Mouse (Mus musculus): Measurements from ENCODE around the gene Dlx6. TPM values are rescaled to one million over a fixed set of nuclear protein-coding genes. Genes with fewer than 3 reads are reported as not detected.

The Dlx6 gene
- polyA plus RNA-seq, 1 experiment = not detected

DNA sequence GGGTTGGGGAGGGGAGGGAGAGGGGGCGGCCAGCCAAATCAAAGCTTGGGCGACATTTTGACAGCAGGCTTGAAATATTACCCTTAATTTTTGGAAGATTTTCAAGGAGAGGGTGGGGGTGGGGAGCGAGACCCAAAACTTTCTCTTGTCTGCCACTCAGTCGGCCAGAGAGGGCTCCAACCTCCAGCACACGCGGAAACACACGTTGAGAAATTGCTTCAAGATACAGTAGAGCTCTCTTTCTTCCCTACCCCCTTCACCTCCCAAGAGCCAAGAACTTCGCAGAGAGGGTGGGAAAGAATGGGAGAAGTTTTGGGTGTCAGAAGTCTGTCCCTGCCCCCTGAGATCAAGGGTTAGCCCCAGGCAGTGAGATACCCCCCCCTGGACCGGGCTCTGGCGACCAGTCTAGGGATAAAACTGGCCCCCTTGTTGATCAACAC is 7.4 kb upstream of the Dlx6 start:
- Histone ChIP-seq H3K27me3 (ENCODE audit: control insufficient read depth, insufficient read depth, low read length) (peaks cover 13% of the 10 kb centered on the region), H3K4me3 (replicated peaks; ENCODE audit: insufficient read depth, low read depth, low read length) (no peak overlapping the region)
- 2% methylated on average over 10 of the region's 10 CpGs for WGBS

DNA sequence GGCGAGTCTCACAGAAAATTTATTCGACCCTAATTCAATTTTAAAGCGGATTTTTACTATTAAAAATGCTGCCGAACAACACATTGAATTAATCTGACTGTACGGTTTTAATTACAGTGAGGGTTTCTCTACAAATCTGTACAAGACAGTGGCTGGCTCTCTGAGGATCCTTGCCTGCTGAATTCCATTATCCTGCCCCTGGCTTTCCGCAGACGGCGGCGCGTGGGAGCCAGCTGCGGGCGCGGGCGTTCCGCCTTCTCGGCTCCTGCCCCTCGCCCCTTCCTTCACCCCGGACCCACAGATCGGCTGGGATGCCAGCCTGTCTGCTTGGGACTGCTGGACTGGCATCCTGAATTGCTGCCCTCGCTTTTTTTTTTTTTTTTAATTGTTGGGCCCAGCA is 6.8 kb upstream of the Dlx6 start:
- Histone ChIP-seq H3K27ac (ENCODE audit: insufficient read depth, low read length) (no peak overlapping the region), H3K4me3 (replicated peaks; ENCODE audit: insufficient read depth, low read depth, low read length) (no peak overlapping the region), H3K4me1 (ENCODE audit: control insufficient read depth, insufficient read depth, low read length) (no peaks in the 10 kb centered on the region; the same call in 1 of the 2 replicates), H3K27me3 (ENCODE audit: control insufficient read depth, insufficient read depth, low read length) (peaks cover 15% of the 10 kb centered on the region)
- WGBS = 3% methylated on average over 20 of the region's 20 CpGs
- TF ChIP-seq POLR2A (IDR thresholded peaks at IDR 0.05; ENCODE audit: borderline replicate concordance, insufficient read depth, low read length) = no peak
- no peak for TF ChIP-seq CTCF (IDR thresholded peaks at IDR 0.05; ENCODE audit: borderline replicate concordance, insufficient read depth, low read depth, low read length)
- DNase-seq = no peak

More for the DNA sequence above, 7.4 kb upstream of the Dlx6 start:
- DNase-seq = no peak
- TF ChIP-seq CTCF (IDR thresholded peaks at IDR 0.05; ENCODE audit: borderline replicate concordance, insufficient read depth, low read depth, low read length) (no peak), POLR2A (IDR thresholded peaks at IDR 0.05; ENCODE audit: borderline replicate concordance, insufficient read depth, low read length) (no peak)
- no peaks in the 10 kb centered on the region; the same call in 1 of the 2 replicates for H3K4me1 ChIP-seq (ENCODE audit: control insufficient read depth, insufficient read depth, low read length)
- no peak overlapping the region for H3K27ac ChIP-seq (ENCODE audit: insufficient read depth, low read length)

DNA sequence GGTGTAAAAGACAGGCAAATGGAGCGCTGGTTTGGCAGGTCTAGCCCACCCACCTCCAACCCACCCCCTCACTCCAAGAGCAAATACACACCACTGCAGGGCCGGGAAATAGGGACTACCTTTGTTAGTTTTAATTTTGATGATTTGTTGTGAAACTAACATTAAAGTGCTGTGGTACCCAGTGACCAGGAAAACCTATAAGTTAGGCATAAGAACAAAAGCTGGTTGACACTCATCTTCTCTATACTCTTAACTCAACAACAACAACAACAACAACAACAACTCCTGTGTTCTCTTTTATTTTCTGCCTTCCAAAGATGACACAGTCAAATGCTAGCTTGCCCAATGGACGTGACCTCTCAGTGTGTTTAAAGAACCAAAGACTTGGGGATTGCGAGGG is 6.3 kb upstream of the Dlx6 start:
- no peak overlapping the region for H3K27ac ChIP-seq (ENCODE audit: insufficient read depth, low read length)
- no peak overlapping the region for H3K4me3 ChIP-seq (replicated peaks; ENCODE audit: insufficient read depth, low read depth, low read length)
- no peaks in the 10 kb centered on the region; the same call in 1 of the 2 replicates for H3K4me1 ChIP-seq (ENCODE audit: control insufficient read depth, insufficient read depth, low read length)
- no peak for TF ChIP-seq CTCF (IDR thresholded peaks at IDR 0.05; ENCODE audit: borderline replicate concordance, insufficient read depth, low read depth, low read length)
- no peak for DNase-seq
- WGBS = 9% methylated on average over 4 of the region's 4 CpGs
- H3K27me3 ChIP-seq (ENCODE audit: control insufficient read depth, insufficient read depth, low read length) = peaks cover 17% of the 10 kb centered on the region

DNA sequence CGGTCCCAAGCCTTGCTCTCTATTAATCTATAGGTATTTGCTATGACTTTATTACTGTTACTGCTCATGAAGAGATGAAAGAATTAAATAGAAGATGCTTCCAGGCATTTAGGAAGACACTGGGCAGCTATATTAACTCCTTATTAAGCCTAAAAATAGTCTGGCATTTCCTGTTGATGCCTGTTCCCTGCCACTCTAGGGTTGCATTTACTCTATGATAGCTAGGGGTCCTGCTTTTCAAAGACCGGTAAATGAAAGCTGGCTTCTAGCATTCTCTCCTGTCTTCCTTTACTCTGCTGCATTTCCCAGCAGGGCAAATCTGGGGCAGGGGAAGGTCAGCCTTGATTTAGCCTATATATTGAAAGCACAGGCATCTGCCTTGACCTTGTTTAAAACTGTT is 5.4 kb upstream of the Dlx6 start:
- no peak overlapping the region for H3K4me3 ChIP-seq (replicated peaks; ENCODE audit: insufficient read depth, low read depth, low read length)
- TF ChIP-seq POLR2A (IDR thresholded peaks at IDR 0.05; ENCODE audit: borderline replicate concordance, insufficient read depth, low read length) (no peak), CTCF (IDR thresholded peaks at IDR 0.05; ENCODE audit: borderline replicate concordance, insufficient read depth, low read depth, low read length) (no peak)
- 12% methylated on average over 2 of the region's 2 CpGs for WGBS
- peaks cover 19% of the 10 kb centered on the region for H3K27me3 ChIP-seq (ENCODE audit: control insufficient read depth, insufficient read depth, low read length)
- H3K27ac ChIP-seq (ENCODE audit: insufficient read depth, low read length) = no peak overlapping the region
- H3K4me1 ChIP-seq (ENCODE audit: control insufficient read depth, insufficient read depth, low read length) = no peaks in the 10 kb centered on the region; the same call in 1 of the 2 replicates
- DNase-seq = no peak

DNA sequence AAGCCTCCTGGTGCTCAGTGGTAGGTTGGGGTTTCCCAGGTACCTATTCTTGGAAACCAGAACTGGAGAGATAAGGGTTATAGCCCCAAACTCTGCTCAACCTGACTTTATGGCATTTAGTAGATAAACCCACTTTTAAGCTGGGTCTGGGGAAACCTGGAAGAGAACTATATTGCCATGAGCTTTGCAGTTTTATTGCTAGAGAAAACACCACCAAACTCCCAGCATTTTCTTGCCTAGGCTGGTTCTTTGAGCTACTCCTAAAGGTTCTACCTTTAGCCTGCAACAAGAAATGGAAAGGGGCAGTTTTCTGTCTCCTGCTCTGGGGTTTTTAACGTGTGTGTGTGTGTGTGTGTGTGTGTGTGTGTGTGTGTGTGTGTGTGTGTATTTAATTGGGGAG is 4.6 kb upstream of the Dlx6 start:
- WGBS = 0% methylated on average over 1 of the region's 1 CpGs
- Histone ChIP-seq H3K27ac (ENCODE audit: insufficient read depth, low read length) (no peak overlapping the region), H3K4me3 (replicated peaks; ENCODE audit: insufficient read depth, low read depth, low read length) (no peak overlapping the region), H3K4me1 (ENCODE audit: control insufficient read depth, insufficient read depth, low read length) (peaks cover 1% of the 10 kb centered on the region), H3K27me3 (ENCODE audit: control insufficient read depth, insufficient read depth, low read length) (peaks cover 24% of the 10 kb centered on the region)
- TF ChIP-seq CTCF (IDR thresholded peaks at IDR 0.05; ENCODE audit: borderline replicate concordance, insufficient read depth, low read depth, low read length) (no peak), POLR2A (IDR thresholded peaks at IDR 0.05; ENCODE audit: borderline replicate concordance, insufficient read depth, low read length) (no peak)
- DNase-seq = no peak

DNA sequence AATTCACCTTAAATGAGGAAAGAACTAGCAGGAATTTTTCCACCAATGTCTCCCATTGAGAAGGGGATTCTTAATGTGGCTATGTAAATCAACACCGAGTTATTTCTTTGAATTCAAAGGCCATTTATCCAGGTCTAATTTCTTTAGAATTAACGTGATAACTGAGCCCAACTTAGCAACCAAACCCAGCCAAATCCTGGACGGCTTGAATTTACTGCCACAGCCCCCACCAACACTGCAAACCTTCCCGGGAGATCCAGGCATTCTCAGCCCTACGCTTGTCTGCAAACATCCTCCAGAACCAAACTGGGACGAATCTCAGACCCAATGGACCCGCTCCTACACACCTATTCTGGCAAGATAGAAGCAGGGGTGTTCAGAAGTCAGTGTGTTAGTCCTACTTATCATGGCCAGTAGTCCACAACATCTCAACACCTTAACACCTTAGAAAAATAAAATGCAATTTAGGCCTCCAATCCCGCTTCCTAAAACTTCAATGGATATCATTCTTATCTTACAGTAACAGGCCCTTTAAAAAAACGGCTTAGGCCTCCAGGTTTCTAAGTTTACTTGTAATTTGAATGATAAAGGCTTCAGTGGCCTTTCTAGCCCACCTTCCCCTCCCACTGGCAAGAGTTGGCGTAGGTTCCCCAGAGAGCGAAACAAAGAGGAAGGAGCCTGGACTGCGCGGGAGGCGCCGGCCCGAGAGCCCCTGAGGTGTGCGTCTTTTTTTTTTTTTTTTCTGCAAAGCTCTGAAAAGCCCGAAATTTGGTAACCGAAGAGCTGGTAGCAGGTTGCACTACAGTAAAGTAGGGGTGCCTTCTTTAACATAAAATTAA is 3.8 kb upstream of the Dlx6 start:
- DNase-seq = no peak
- TF ChIP-seq POLR2A (IDR thresholded peaks at IDR 0.05; ENCODE audit: borderline replicate concordance, insufficient read depth, low read length) (no peak), CTCF (IDR thresholded peaks at IDR 0.05; ENCODE audit: borderline replicate concordance, insufficient read depth, low read depth, low read length) (no peak)
- Histone ChIP-seq H3K27ac (ENCODE audit: insufficient read depth, low read length) (no peak overlapping the region), H3K4me3 (replicated peaks; ENCODE audit: insufficient read depth, low read depth, low read length) (no peak overlapping the region), H3K4me1 (ENCODE audit: control insufficient read depth, insufficient read depth, low read length) (peaks cover 2% of the 10 kb centered on the region), H3K27me3 (ENCODE audit: control insufficient read depth, insufficient read depth, low read length) (peaks cover 30% of the 10 kb centered on the region)
- WGBS = 4% methylated on average over 19 of the region's 19 CpGs

DNA sequence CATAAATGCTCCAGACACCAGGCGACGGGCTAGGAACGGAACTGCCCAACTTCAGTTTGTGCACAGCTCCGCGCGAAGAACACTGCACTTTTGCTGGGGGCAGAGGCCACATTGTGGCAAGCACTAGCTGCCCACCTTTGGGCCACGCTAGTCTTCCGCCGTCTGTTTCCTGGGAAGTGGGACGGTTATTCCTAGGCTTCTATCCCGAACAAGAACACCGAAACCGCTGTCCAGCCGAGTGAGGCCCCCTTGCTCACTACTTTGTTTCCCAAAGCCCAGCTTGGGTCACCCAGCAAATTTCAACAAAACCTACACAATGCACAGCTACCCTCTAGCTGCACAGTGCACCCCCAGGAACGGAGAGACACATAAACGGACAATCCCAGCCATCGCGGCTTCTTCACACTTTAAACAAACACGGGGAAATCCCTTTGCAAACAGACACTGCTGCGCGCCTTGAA is 3.2 kb upstream of the Dlx6 start:
- TF ChIP-seq CTCF (IDR thresholded peaks at IDR 0.05; ENCODE audit: borderline replicate concordance, insufficient read depth, low read depth, low read length) = no peak
- no peak for TF ChIP-seq POLR2A (IDR thresholded peaks at IDR 0.05; ENCODE audit: borderline replicate concordance, insufficient read depth, low read length)
- H3K4me3 ChIP-seq (replicated peaks; ENCODE audit: insufficient read depth, low read depth, low read length) = no peak overlapping the region
- peaks cover 2% of the 10 kb centered on the region for H3K4me1 ChIP-seq (ENCODE audit: control insufficient read depth, insufficient read depth, low read length)
- 3% methylated on average over 21 of the region's 21 CpGs for WGBS
- H3K27me3 ChIP-seq (ENCODE audit: control insufficient read depth, insufficient read depth, low read length) = peaks cover 36% of the 10 kb centered on the region
- no peak for DNase-seq
- H3K27ac ChIP-seq (ENCODE audit: insufficient read depth, low read length) = no peak overlapping the region

Data from cerebellum, adult 2 months (tissue).